Mouse (Mus musculus): Measurements from ENCODE around the gene Tanc2. TPM values are rescaled to one million over a fixed set of nuclear protein-coding genes. Genes with fewer than 3 reads are reported as not detected.

Tanc2 gene
- total and polyA plus RNA-seq, 2 experiments from 2014 or later: 26.8 to 83.4 TPM

DNA sequence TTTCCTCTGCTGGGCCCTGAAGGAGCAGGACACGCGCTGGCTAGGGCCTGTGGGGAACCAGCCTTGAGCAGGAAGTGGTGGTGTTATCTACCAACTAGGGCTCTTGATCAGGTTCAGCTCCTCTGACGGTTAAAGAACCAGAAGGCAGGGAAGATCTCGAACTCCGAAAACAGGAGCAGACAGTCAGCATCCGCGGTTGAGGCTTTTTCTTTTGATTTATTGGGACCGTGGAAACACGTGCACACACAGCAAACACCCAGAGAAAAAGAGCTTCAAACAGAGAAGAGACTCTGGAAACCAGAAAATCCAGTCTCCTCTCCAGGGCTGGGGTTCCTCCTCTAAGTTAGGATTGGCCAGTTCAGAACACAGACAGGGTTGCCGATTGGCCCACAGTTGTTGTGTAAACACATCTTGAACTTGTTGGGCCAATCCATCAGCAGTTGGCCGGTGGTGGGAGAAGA is 356.9 kb downstream of the Tanc2 start:
- Histone ChIP-seq H3K27ac (no peak overlapping the region), H3K4me1 (ENCODE audit: insufficient read depth, low read length) (0 out of 2 replicates have a peak, but pooled peaks cover 3% of the 10 kb centered on the region), H3K9ac (replicated peaks; ENCODE audit: low read length) (no peak overlapping the region), H3K4me3 (ENCODE audit: low read length) (no peak overlapping the region), H3K9me3 (ENCODE audit: low read length) (no peaks in the 10 kb centered on the region), H3K36me3 (ENCODE audit: insufficient read depth, low read length) (no peaks in the 10 kb centered on the region), H3K4me2 (ENCODE audit: low read depth, low read length) (no peak overlapping the region), H3K27me3 (ENCODE audit: insufficient read depth, low read length) (no peaks in the 10 kb centered on the region)
- ATAC-seq (no peak), DNase-seq (ENCODE audit: low spot score) (no peak)
- no peak for TF ChIP-seq CTCF (IDR thresholded peaks at IDR 0.05; ENCODE audit: low read depth)
- 52% methylated on average over 11 of the region's 11 CpGs for WGBS

DNA sequence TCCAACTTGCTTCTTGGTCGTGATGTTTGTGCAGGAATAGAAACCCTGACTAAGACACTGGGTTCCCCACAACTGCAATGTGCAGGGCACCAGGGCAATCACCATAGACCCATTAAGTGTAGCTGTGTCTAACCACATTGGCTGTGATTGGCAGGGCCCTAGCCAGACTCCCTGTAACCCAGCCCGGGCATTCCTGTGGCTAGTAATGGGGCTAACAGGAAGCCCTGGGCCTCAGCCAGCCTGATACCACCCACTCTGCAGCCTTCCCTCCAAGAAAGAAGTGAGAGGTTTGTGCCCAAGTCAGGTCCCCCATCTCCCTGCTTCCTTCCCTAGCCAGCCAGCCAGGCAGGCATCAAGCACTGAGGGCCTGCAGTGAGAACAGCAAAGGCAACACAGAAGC is 358.5 kb downstream of the Tanc2 start:
- no peak overlapping the region for H3K27ac ChIP-seq
- 0 out of 2 replicates have a peak, but pooled peaks cover 3% of the 10 kb centered on the region for H3K4me1 ChIP-seq (ENCODE audit: insufficient read depth, low read length)
- TF ChIP-seq CTCF (IDR thresholded peaks at IDR 0.05; ENCODE audit: low read depth): no peak
- H3K9me3 ChIP-seq (ENCODE audit: low read length): no peaks in the 10 kb centered on the region
- H3K4me2 ChIP-seq (ENCODE audit: low read depth, low read length): no peak overlapping the region
- no peaks in the 10 kb centered on the region for H3K36me3 ChIP-seq (ENCODE audit: insufficient read depth, low read length)
- no peak overlapping the region for H3K4me3 ChIP-seq (ENCODE audit: low read length)
- H3K9ac ChIP-seq (replicated peaks; ENCODE audit: low read length): no peak overlapping the region
- ATAC-seq (no peak), DNase-seq (ENCODE audit: low spot score) (no peak)
- H3K27me3 ChIP-seq (ENCODE audit: insufficient read depth, low read length): no peaks in the 10 kb centered on the region
- WGBS: 76% methylated on average over 2 of the region's 2 CpGs

DNA sequence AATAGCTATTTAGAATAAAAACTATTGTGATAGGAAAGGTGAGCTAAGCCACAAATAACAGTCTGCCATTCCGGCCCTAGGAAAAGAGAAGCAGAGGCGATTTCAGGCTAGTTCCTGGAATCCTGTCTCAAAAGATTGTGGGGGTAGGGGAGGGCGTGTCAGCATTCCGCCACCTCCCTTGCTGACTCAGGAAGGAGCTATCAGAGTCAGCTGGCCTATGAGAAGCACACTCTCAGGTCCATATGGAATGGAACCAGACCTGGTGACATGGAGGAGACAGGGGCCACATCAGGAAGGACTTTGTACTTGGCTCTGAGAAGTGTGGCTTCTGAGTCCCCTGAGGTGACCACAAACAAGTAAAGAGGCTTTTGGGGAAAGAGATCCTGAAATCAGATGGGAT is 360.7 kb downstream of the Tanc2 start:
- H3K4me2 ChIP-seq (ENCODE audit: low read depth, low read length): no peak overlapping the region
- no peaks in the 10 kb centered on the region for H3K27me3 ChIP-seq (ENCODE audit: insufficient read depth, low read length)
- no peaks in the 10 kb centered on the region for H3K4me1 ChIP-seq (ENCODE audit: insufficient read depth, low read length)
- no peak overlapping the region for H3K4me3 ChIP-seq (ENCODE audit: low read length)
- ATAC-seq: no peak
- H3K36me3 ChIP-seq (ENCODE audit: insufficient read depth, low read length): no peaks in the 10 kb centered on the region
- 71% methylated on average over 4 of the region's 4 CpGs for WGBS
- no peak for TF ChIP-seq CTCF (IDR thresholded peaks at IDR 0.05; ENCODE audit: low read depth)
- no peak overlapping the region for H3K9ac ChIP-seq (replicated peaks; ENCODE audit: low read length)
- no peak for DNase-seq (ENCODE audit: low spot score)
- no peaks in the 10 kb centered on the region for H3K9me3 ChIP-seq (ENCODE audit: low read length)
- no peak overlapping the region for H3K27ac ChIP-seq

DNA sequence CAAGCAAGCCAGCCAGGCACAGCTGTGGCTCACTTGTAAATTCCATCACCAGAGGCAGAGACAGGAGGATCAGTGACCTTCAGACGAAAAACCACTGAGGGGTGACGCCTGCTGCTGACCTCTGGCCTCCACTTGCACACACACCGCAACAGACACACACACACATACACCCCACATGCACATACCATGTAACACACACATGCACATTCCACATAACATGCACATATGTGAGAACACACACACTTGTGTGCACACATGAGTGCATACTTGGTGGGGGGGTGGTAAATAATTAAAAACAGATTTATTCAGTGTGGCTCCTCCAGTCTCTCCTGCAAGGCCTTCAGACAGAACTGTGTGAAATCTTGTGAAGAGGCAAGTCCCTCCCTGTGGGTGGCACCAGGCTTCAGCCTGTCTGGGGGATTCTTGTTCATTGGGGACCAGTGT is 361.8 kb downstream of the Tanc2 start:
- H3K9me3 ChIP-seq (ENCODE audit: low read length): no peaks in the 10 kb centered on the region
- no peak overlapping the region for H3K4me2 ChIP-seq (ENCODE audit: low read depth, low read length)
- H3K27me3 ChIP-seq (ENCODE audit: insufficient read depth, low read length): no peaks in the 10 kb centered on the region
- no peak for DNase-seq (ENCODE audit: low spot score)
- ATAC-seq: no peak
- no peaks in the 10 kb centered on the region for H3K36me3 ChIP-seq (ENCODE audit: insufficient read depth, low read length)
- H3K4me3 ChIP-seq (ENCODE audit: low read length): no peak overlapping the region
- H3K9ac ChIP-seq (replicated peaks; ENCODE audit: low read length): no peak overlapping the region
- no peak for TF ChIP-seq CTCF (IDR thresholded peaks at IDR 0.05; ENCODE audit: low read depth)
- 43% methylated on average over 3 of the region's 3 CpGs for WGBS
- no peak overlapping the region for H3K27ac ChIP-seq
- H3K4me1 ChIP-seq (ENCODE audit: insufficient read depth, low read length): no peaks in the 10 kb centered on the region

DNA sequence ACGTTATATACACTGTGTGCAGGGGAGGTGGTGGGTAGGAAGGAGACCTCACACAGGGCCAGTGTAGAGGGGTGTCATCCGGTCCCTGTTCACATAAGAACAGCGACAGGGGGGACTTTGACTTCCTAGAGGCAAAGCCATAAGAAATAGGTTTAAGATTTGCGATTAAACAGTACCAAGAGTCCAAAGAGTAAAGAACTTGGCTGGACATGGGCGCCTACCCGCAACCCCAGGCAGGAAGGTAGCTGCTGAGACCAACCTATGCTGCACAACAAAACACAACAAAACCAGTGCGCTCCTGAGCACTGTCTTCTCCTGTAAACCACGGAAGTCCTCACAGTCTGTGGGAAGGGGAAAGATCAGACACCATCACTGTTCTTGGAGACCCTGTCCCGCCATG is 362.3 kb downstream of the Tanc2 start:
- ATAC-seq (no peak), DNase-seq (ENCODE audit: low spot score) (no peak)
- Histone ChIP-seq H3K4me3 (ENCODE audit: low read length) (no peak overlapping the region), H3K27me3 (ENCODE audit: insufficient read depth, low read length) (no peaks in the 10 kb centered on the region), H3K4me2 (ENCODE audit: low read depth, low read length) (no peak overlapping the region), H3K9me3 (ENCODE audit: low read length) (no peaks in the 10 kb centered on the region), H3K36me3 (ENCODE audit: insufficient read depth, low read length) (no peaks in the 10 kb centered on the region), H3K27ac (no peak overlapping the region), H3K9ac (replicated peaks; ENCODE audit: low read length) (no peak overlapping the region), H3K4me1 (ENCODE audit: insufficient read depth, low read length) (no peaks in the 10 kb centered on the region)
- WGBS: 88% methylated on average over 9 of the region's 9 CpGs
- no peak for TF ChIP-seq CTCF (IDR thresholded peaks at IDR 0.05; ENCODE audit: low read depth)

DNA sequence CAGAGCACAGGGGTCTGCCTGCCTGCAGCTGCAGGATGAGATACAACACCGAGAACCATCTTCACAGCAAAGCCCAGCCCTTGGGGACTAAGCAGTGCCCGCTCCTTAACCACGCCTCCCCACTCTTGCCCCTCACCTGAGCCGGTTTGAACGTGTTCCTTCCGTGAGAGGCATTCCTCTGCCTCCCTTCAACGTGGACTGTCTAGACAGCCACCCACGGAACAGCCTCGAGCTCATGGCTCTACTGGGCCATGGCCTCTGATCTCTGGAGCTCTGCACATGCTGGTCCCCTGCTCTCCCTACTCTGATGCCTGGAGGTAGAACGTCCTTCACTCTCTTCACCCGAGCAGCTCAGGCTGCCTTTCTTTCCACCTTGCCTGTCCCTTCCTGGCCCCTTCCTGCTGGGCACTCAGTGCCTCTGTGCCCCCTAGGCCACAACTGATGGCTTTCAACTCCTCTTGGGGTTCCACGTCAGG is 363.2 kb downstream of the Tanc2 start, which contains the start of gene Cyb561:
Gene Cyb561 (minus strand): TSS at position 426 of the 476 bp plus-strand sequence.
- WGBS: 84% methylated on average over 12 of the region's 12 CpGs
- H3K9ac ChIP-seq (replicated peaks; ENCODE audit: low read length): no peak within 1 kb of the TSS

DNA sequence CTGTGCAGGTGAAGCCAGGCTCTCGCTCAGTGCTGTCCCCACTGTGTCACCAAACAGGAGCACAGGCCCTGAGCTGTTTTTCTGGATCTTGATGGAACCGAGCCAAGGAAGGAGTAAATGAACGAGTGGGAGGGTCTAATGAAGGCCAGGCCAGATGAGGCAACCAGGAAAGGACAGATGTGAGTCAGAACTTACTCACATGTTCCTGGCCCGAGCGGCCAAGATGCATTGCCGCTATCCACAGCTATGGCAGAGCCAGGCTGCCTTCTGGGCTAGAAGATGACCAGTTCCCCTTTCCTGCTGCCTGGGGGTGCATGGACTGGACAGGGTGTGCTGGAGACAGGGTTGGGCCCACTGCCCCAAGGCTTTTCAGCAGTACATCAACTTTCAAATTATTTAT is 363.6 kb downstream of the Tanc2 start:
- no peak overlapping the region for H3K4me2 ChIP-seq (ENCODE audit: low read depth, low read length)
- no peak for TF ChIP-seq CTCF (IDR thresholded peaks at IDR 0.05; ENCODE audit: low read depth)
- no peaks in the 10 kb centered on the region for H3K27me3 ChIP-seq (ENCODE audit: insufficient read depth, low read length)
- H3K9me3 ChIP-seq (ENCODE audit: low read length): no peaks in the 10 kb centered on the region
- H3K4me1 ChIP-seq (ENCODE audit: insufficient read depth, low read length): no peaks in the 10 kb centered on the region
- WGBS: 74% methylated on average over 6 of the region's 6 CpGs
- H3K36me3 ChIP-seq (ENCODE audit: insufficient read depth, low read length): no peaks in the 10 kb centered on the region
- H3K9ac ChIP-seq (replicated peaks; ENCODE audit: low read length): no peak overlapping the region
- no peak for DNase-seq (ENCODE audit: low spot score)
- no peak overlapping the region for H3K4me3 ChIP-seq (ENCODE audit: low read length)
- H3K27ac ChIP-seq: no peak overlapping the region
- ATAC-seq: no peak

More for the DNA sequence above, 363.2 kb downstream of the Tanc2 start, which contains the start of gene Cyb561:
- Histone ChIP-seq H3K36me3 (ENCODE audit: insufficient read depth, low read length) (no peaks in the 10 kb centered on the region), H3K4me3 (ENCODE audit: low read length) (no peak within 1 kb of the TSS), H3K27me3 (ENCODE audit: insufficient read depth, low read length) (no peaks in the 10 kb centered on the region), H3K4me2 (ENCODE audit: low read depth, low read length) (no peak within 1 kb of the TSS), H3K4me1 (ENCODE audit: insufficient read depth, low read length) (no peaks in the 10 kb centered on the region), H3K27ac (no peak within 1 kb of the TSS), H3K9me3 (ENCODE audit: low read length) (no peaks in the 10 kb centered on the region)
- DNase-seq (ENCODE audit: low spot score): no peak
- no peak for ATAC-seq
- TF ChIP-seq CTCF (IDR thresholded peaks at IDR 0.05; ENCODE audit: low read depth): no peak
